Mouse (Mus musculus) forebrain, embryonic 11.5 days (tissue): ENCODE measurements around the gene Rbm47. TPM values are rescaled to one million over a fixed set of nuclear protein-coding genes. Genes with fewer than 3 reads are reported as not detected.

Experiments used
- ATAC-seq: fragments of 200-750 bp; cut with Nextera tagmentation; replicated peaks from 2 replicates; pipeline ENCODE4 v1.8.0; 2017; ENCODE audit warnings: moderate TSS enrichment; ENCODE audit not compliant: low FRiP score
- DNase-seq: peaks from one replicate; pipeline ENCODE4 v3.0.0-alpha.2; 2017; ENCODE audit warnings: low spot score
- H3K27ac ChIP-seq: fragments of 300-500 bp; sonication (generic); 2 replicates; pipeline ENCODE4 v1.5.1; 2014; ENCODE audit warnings: low read depth, low read length
- H3K27me3 ChIP-seq: fragments of 300-500 bp; sonication (generic); 2 replicates; pipeline ENCODE4 v1.6.1; 2014; ENCODE audit warnings: mild to moderate bottlenecking, low read length, mixed read lengths; ENCODE audit not compliant: control insufficient read depth, insufficient read depth
- H3K36me3 ChIP-seq: fragments of 300-500 bp; sonication (generic); 2 replicates; pipeline ENCODE4 v1.6.1; 2014; ENCODE audit warnings: mild to moderate bottlenecking, low read length, moderate library complexity, mixed read lengths; ENCODE audit not compliant: control insufficient read depth, insufficient read depth
- H3K4me1 ChIP-seq: fragments of 300-500 bp; sonication (generic); replicated peaks from 2 replicates; pipeline ENCODE4 v1.6.1; 2014; ENCODE audit warnings: low read length, mixed read lengths; ENCODE audit not compliant: control insufficient read depth, insufficient read depth
- H3K4me2 ChIP-seq: fragments of 300-500 bp; sonication (generic); 2 replicates; pipeline ENCODE4 v1.6.1; 2014; ENCODE audit warnings: low read depth, mild to moderate bottlenecking, low read length, moderate library complexity, mixed read lengths; ENCODE audit not compliant: severe bottlenecking
- H3K4me3 ChIP-seq: fragments of 300-500 bp; sonication (generic); 2 replicates; pipeline ENCODE4 v1.5.1; 2014; ENCODE audit warnings: low read depth, low read length
- H3K9ac ChIP-seq: fragments of 300-500 bp; sonication (generic); 2 replicates; pipeline ENCODE4 v1.6.1; 2014; ENCODE audit warnings: low read length
- H3K9me3 ChIP-seq: fragments of 300-500 bp; sonication (generic); 2 replicates; pipeline ENCODE4 v1.6.1; 2016; ENCODE audit warnings: low read length, mixed read lengths; ENCODE audit not compliant: control insufficient read depth
- WGBS: fragments of 180-500 bp; shearing (Covaris S2); extraction: QIAGEN DNeasy Blood & Tissue Kit; methylation state at CpG from one replicate; pipeline ENCODE4 v1.1.7; 2014; 5-methylcytosine and 5-hydroxymethylcytosine counted together
- polyA plus RNA-seq: library from polyadenylated mRNA; unstranded; fragments of >200 nt; fragmentation: Nextera tagmentation; extraction: Ambion mirVana; gene quantifications from 2 replicates; pipeline ENCODE4 v1.2.1, GENCODE M21; 2014

Gene Rbm47
- polyA plus RNA-seq, 1 experiment from 2014 or later, result 5.9 TPM

- Histone ChIP-seq H3K4me1 (peaks cover 4% of the 10 kb centered on the region; the same call in 1 of the 2 replicates), H3K9ac (no peak overlapping the region), H3K27me3 (no peaks in the 10 kb centered on the region), H3K4me2 (no peak overlapping the region), H3K36me3 (no peaks in the 10 kb centered on the region), H3K4me3 (no peak overlapping the region), H3K9me3 (no peaks in the 10 kb centered on the region), H3K27ac (no peak overlapping the region)
- WGBS, result 89% methylated on average over 7 of the region's 7 CpGs
- ATAC-seq, result no peak
- no peak for DNase-seq
Measured at GRCm38 (mm10) chr5:66134578-66134977, 38.3 kb downstream of the Rbm47 start.

GRCm38 (mm10) chr5:66128948-66129347, 44.0 kb downstream of the Rbm47 start:
- 92% methylated on average over 3 of the region's 3 CpGs for WGBS

GRCm38 (mm10) chr5:66125418-66125817, 47.5 kb downstream of the Rbm47 start:
- H3K27me3 ChIP-seq, result no peaks in the 10 kb centered on the region
- H3K9me3 ChIP-seq, result no peaks in the 10 kb centered on the region
- ATAC-seq, result no peak
- H3K4me1 ChIP-seq, result no peaks in the 10 kb centered on the region
- no peaks in the 10 kb centered on the region for H3K36me3 ChIP-seq
- no peak overlapping the region for H3K4me2 ChIP-seq
- no peak overlapping the region for H3K9ac ChIP-seq
- H3K27ac ChIP-seq, result no peak overlapping the region
- WGBS, result 76% methylated on average over 11 of the region's 11 CpGs
- no peak for DNase-seq
- no peak overlapping the region for H3K4me3 ChIP-seq

More at GRCm38 (mm10) chr5:66128948-66129347, 44.0 kb downstream of the Rbm47 start:
- Histone ChIP-seq H3K4me2 (no peak overlapping the region), H3K9me3 (no peaks in the 10 kb centered on the region), H3K4me1 (no peaks in the 10 kb centered on the region), H3K27ac (no peak overlapping the region), H3K9ac (no peak overlapping the region), H3K36me3 (no peaks in the 10 kb centered on the region), H3K4me3 (no peak overlapping the region), H3K27me3 (no peaks in the 10 kb centered on the region)
- ATAC-seq (no peak), DNase-seq (no peak)

- Histone ChIP-seq H3K4me2 (no peak overlapping the region), H3K4me3 (no peak overlapping the region), H3K27ac (no peak overlapping the region), H3K9ac (no peak overlapping the region), H3K4me1 (no peaks in the 10 kb centered on the region), H3K36me3 (no peaks in the 10 kb centered on the region), H3K27me3 (no peaks in the 10 kb centered on the region), H3K9me3 (no peaks in the 10 kb centered on the region)
- ATAC-seq (no peak), DNase-seq (no peak)
- 84% methylated on average over 9 of the region's 9 CpGs for WGBS
Measured at GRCm38 (mm10) chr5:66124931-66125330, 48.0 kb downstream of the Rbm47 start.

DNA sequence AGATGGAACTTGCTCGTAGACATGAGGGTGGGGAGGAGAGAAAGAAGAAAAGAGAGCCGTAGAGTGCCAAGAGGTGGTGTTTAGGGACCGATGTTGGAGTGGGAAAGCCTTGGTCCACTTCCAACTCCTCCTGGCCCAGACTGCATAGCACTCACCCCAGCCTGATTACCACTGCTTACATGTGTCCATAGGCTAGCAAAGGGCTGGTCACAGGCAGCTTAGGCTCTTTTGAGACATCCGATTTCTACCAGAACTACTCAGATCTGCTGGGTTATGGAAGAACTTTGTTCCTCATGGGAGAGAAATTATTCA, 48.9 kb downstream of the Rbm47 start:
- Histone ChIP-seq H3K27ac (no peak overlapping the region), H3K36me3 (no peaks in the 10 kb centered on the region), H3K9me3 (no peaks in the 10 kb centered on the region), H3K4me1 (no peaks in the 10 kb centered on the region), H3K27me3 (no peaks in the 10 kb centered on the region), H3K9ac (no peak overlapping the region), H3K4me3 (no peak overlapping the region), H3K4me2 (no peak overlapping the region)
- ATAC-seq (no peak), DNase-seq (no peak)
- WGBS, result 94% methylated on average over 4 of the region's 4 CpGs

GRCm38 (mm10) chr5:66123295-66124088, 49.4 kb downstream of the Rbm47 start:
- WGBS, result 92% methylated on average over 12 of the region's 12 CpGs
- Histone ChIP-seq H3K4me1 (no peaks in the 10 kb centered on the region), H3K27ac (no peak overlapping the region), H3K36me3 (no peaks in the 10 kb centered on the region), H3K27me3 (no peaks in the 10 kb centered on the region), H3K4me3 (no peak overlapping the region), H3K4me2 (no peak overlapping the region), H3K9ac (no peak overlapping the region), H3K9me3 (no peaks in the 10 kb centered on the region)
- DNase-seq, result no peak
- no peak for ATAC-seq

DNA sequence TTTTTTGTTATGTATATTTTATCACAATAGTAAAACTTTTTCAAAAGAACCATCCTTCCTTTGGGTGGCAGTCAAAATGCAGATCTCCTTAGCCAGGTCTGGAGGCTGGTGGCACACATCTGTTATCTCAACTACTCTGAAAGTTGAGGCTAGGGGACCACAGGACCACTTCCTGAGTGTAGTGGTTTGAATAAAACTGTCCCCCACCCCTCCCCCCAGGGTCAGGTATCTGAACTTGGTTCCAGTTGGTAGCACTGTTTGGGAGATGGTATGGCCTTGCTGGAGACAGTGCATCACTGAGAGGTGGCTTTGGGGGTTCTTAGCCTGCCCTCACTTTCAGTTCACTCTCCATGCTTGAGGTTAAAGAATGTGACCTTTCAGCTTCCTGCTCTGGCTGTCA, 51.7 kb downstream of the Rbm47 start:
- Histone ChIP-seq H3K27ac (no peak overlapping the region), H3K4me1 (no peaks in the 10 kb centered on the region), H3K4me2 (no peak overlapping the region), H3K9ac (no peak overlapping the region), H3K36me3 (no peaks in the 10 kb centered on the region), H3K9me3 (no peaks in the 10 kb centered on the region), H3K27me3 (no peaks in the 10 kb centered on the region), H3K4me3 (no peak overlapping the region)
- DNase-seq, result no peak
- ATAC-seq, result no peak

DNA sequence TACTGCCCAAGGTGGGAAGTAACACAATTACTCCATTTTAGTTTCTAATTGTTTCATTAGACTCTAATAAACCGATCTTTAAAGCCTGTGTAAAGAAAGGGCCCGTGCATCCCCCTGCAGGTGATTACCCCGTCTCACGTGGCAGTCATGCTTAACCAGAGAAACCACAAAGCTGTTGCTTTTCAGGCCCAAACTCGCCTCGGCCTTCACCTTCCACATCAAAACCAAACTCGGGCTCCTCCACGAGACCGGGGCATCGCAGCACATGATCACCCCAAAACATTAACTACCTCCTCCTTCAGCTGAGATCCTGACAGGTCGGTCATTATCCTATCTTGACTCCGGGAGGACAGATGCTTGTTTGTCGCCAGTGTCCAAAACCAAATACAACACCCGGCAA, 58.2 kb downstream of the Rbm47 start:
- H3K9me3 ChIP-seq, result no peaks in the 10 kb centered on the region
- H3K27me3 ChIP-seq, result no peaks in the 10 kb centered on the region
- DNase-seq, result no peak
- H3K27ac ChIP-seq, result no peak overlapping the region
- ATAC-seq, result no peak
- H3K9ac ChIP-seq, result no peak overlapping the region
- H3K36me3 ChIP-seq, result no peaks in the 10 kb centered on the region
- H3K4me3 ChIP-seq, result no peak overlapping the region
- 77% methylated on average over 14 of the region's 14 CpGs for WGBS
- H3K4me1 ChIP-seq, result no peaks in the 10 kb centered on the region
- H3K4me2 ChIP-seq, result no peak overlapping the region

DNA sequence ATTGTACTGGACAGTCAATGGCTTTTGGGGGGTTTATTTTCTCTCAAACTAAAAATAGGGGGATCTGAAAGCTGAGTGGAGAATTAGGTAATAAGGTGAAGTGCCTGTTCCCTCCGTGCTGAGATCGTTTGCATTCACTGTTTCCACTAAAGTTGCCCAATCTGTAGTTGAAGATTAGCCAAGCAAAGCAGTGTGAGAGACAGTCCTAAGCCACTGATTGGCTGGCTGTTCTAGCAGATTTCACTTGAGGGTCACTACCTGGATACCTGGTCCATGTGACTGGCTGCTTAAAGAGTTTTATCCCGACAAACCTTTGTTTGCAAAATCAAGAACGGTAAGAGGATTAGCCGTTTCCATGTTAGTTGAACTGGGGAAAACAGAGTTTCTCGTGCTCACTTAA, 58.7 kb downstream of the Rbm47 start:
- no peaks in the 10 kb centered on the region for H3K27me3 ChIP-seq
- H3K9ac ChIP-seq, result no peak overlapping the region
- no peaks in the 10 kb centered on the region for H3K36me3 ChIP-seq
- H3K9me3 ChIP-seq, result no peaks in the 10 kb centered on the region
- H3K4me3 ChIP-seq, result no peak overlapping the region
- H3K4me1 ChIP-seq, result no peaks in the 10 kb centered on the region
- no peak overlapping the region for H3K4me2 ChIP-seq
- ATAC-seq (no peak), DNase-seq (no peak)
- 40% methylated on average over 6 of the region's 6 CpGs for WGBS
- no peak overlapping the region for H3K27ac ChIP-seq
